Mouse (Mus musculus) limb, embryonic 12.5 days (tissue): Measurements from ENCODE around the gene Nqo2. TPM values are rescaled to one million over a fixed set of nuclear protein-coding genes. Genes with fewer than 3 reads are reported as not detected.

Experiments used
- ATAC-seq: fragments of 200-750 bp; cut with Nextera tagmentation; 2 replicates; pipeline ENCODE4 v1.8.0; 2017; ENCODE audit warnings: low read depth, moderate TSS enrichment; ENCODE audit not compliant: insufficient number of reproducible peaks, insufficient read depth, low FRiP score, low TSS enrichment
- H3K27ac ChIP-seq: fragments of 300-500 bp; sonication (generic); 2 replicates; pipeline ENCODE4 v1.5.1; 2016; ENCODE audit warnings: mild to moderate bottlenecking, moderate library complexity
- H3K27me3 ChIP-seq: fragments of 300-500 bp; sonication (generic); 2 replicates; pipeline ENCODE4 v1.6.1; 2016; ENCODE audit warnings: mild to moderate bottlenecking, moderate library complexity
- H3K36me3 ChIP-seq: fragments of 300-500 bp; sonication (generic); 2 replicates; pipeline ENCODE4 v1.6.1; 2016; ENCODE audit warnings: mild to moderate bottlenecking, moderate library complexity
- H3K4me1 ChIP-seq: fragments of 300-500 bp; sonication (generic); replicated peaks from 2 replicates; pipeline ENCODE4 v1.6.1; 2016
- H3K4me2 ChIP-seq: fragments of 300-500 bp; sonication (generic); 2 replicates; pipeline ENCODE4 v1.6.1; 2016; ENCODE audit warnings: mild to moderate bottlenecking, moderate library complexity
- H3K4me3 ChIP-seq: fragments of 300-500 bp; sonication (generic); replicated peaks from 2 replicates; pipeline ENCODE4 v1.5.1; 2016; ENCODE audit warnings: mild to moderate bottlenecking
- H3K9ac ChIP-seq: fragments of 300-500 bp; sonication (generic); replicated peaks from 2 replicates; pipeline ENCODE4 v1.6.1; 2016; ENCODE audit warnings: mild to moderate bottlenecking, moderate library complexity
- H3K9me3 ChIP-seq: fragments of 300-500 bp; sonication (generic); 2 replicates; pipeline ENCODE4 v1.6.1; 2016; ENCODE audit warnings: mild to moderate bottlenecking, moderate library complexity
- WGBS: fragments of 180-500 bp; shearing (Covaris S2); methylation state at CpG from one replicate; pipeline ENCODE4 v1.1.7; 2016; 5-methylcytosine and 5-hydroxymethylcytosine counted together
- polyA plus RNA-seq: library from polyadenylated mRNA; unstranded; fragments of >200 nt; fragmentation: Nextera tagmentation; extraction: Ambion mirVana; gene quantifications from 2 replicates; pipeline ENCODE4 v1.2.1, GENCODE M21; 2016

The Nqo2 gene
- polyA plus RNA-seq, 1 experiment from 2014 or later, result 14.1 TPM

DNA sequence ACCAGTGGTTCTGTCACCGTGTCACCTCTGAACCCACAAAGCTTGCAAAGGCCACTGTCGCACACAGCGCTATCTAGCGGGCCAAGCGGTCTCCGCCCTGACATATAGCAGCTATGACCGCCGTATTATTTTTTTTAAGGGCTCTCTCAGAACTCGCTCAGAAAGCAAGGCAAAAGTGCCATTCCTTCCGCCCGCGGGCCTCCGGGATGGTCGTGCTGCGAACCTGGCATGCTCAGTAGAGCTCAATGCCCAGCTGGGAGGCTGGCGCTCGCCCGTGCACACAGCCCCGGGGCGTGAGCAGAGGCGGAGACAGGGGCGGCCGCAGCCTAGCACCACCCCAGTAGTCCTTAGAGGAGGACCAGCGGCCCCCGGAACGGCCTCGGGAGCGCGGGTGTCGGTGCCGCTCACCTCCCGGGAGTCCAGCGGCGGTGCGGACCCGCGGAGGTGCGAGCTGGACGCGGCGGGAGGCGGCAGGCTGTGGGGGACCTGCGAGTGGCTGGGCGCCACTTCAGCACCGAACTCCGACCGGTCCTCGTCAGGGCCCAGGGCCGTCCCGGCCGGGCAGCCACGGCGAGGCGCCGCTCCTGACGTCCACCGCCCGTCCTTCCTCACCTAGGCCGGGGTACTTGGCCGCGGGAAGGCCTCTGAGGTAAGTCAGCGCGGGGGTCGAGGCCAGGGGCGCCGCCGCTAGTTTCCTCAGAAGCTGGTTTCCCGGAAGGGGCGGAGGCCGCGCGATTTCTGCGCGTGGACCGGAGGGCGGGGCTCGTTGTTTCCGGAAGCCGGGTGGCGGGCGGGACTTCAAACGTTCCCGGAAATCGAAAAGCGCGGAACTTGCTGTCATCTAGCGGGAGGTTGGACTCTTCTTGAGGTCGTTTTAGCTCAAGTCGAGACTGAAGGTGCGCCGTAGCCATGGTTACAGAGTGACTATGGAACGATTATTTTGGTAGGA, 37.8 kb downstream of the Nqo2 start, which contains the start of the genes Ripk1 and Serpinb6a:
Ripk1 (plus strand) TSS at position 306 of the 949 bp plus-strand sequence.
Serpinb6a (minus strand) TSS at position 737 of the 949 bp plus-strand sequence.
- Histone ChIP-seq H3K4me2 (peak within 1 kb of the TSS; percentile 81), H3K27me3 (no peaks in the 10 kb centered on the region), H3K27ac (peak within 1 kb of the TSS; percentile 92), H3K36me3 (no peaks in the 10 kb centered on the region), H3K9ac (peak within 1 kb of the TSS; percentile 78), H3K4me3 (peak within 1 kb of the TSS; percentile 97), H3K9me3 (no peaks in the 10 kb centered on the region), H3K4me1 (peaks cover 5% of the 10 kb centered on the region; the same call in 1 of the 2 replicates)
- under 1% methylated on average over 92 of the region's 92 CpGs for WGBS
- peak; percentile 97 for ATAC-seq

DNA sequence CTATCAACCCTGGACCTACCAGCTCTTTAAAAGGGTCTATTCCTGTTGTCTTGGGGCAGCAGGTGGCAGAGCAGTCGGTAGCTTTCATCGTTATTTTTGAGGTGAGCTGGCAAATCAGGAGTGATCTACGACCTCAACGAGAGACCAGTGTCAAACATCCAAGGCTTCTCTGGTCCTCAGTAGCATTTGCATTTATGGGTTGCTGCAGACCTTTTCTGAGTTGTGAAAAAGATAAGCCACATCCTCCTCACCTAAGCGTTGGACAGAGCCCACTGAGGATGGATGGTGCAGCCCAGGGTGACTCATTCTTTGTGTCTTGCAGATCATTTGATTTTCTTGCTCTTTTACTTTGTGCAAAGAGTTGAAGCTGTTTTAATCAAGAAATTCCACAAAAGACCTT, 38.6 kb downstream of the Nqo2 start:
- Histone ChIP-seq H3K4me3 (peak overlapping the region; percentile 97), H3K9ac (peak overlapping the region; percentile 50), H3K27me3 (no peaks in the 10 kb centered on the region), H3K4me1 (peaks cover 5% of the 10 kb centered on the region; the same call in 1 of the 2 replicates), H3K27ac (no peak overlapping the region), H3K9me3 (no peaks in the 10 kb centered on the region), H3K4me2 (peak overlapping the region; percentile 81), H3K36me3 (no peaks in the 10 kb centered on the region)
- no peak for ATAC-seq
- 8% methylated on average over 5 of the region's 5 CpGs for WGBS

DNA sequence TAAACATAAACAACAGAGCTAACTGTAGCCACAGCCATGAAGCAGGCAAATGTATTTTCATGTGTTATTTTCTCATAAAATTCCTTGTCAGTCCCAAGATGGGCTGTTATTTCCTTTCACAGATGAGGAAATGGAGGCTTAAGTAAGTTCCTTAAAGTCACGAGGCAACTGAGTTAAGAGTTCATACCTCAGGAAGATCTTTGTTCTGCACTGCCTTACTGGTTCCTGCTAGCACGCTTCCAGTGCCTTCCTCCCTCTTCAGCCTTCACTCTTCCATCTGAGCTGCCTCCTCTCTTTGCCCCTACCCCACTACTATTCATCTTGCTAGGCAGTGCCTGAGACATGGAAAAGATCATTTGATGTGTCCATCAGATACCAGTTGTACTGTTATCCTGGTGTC, 42.7 kb downstream of the Nqo2 start:
- H3K27ac ChIP-seq, result no peak overlapping the region
- no peak overlapping the region for H3K4me3 ChIP-seq
- H3K4me2 ChIP-seq, result no peak overlapping the region
- H3K9ac ChIP-seq, result no peak overlapping the region
- H3K9me3 ChIP-seq, result no peaks in the 10 kb centered on the region
- 69% methylated on average over 2 of the region's 2 CpGs for WGBS
- peaks cover 5% of the 10 kb centered on the region; the same call in 1 of the 2 replicates for H3K4me1 ChIP-seq
- H3K27me3 ChIP-seq, result no peaks in the 10 kb centered on the region
- peaks cover 14% of the 10 kb centered on the region for H3K36me3 ChIP-seq
- ATAC-seq, result no peak

DNA sequence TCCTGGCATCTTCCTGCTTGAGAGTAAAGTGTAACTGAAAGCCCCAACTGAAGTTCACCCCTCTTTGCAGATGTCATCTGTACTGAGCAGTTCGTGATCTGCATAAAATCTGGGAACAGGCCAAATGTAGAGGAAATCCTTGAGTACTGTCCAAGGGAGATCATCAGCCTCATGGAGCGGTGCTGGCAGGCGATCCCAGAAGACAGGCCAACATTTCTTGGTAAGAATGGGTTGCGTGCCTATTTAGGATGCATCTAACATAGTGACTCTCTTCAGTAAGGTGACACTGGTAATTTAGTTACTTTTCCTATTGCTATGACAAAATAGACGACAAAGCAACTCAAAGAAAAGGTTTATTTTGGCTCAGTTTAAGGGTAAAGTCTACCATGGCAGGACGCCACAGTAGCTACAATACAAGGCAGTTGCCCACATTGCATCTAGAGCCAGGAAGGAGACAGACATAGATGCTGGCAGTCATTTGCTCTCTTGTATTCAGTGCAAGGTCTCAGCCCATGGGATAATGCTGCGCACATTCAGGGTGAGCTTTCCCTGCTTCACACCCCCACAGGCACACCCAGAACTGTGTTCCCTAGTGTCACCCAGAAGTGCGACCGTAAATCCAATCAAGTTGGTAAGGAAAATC, 52.6 kb downstream of the Nqo2 start:
- Histone ChIP-seq H3K27me3 (no peaks in the 10 kb centered on the region), H3K36me3 (peaks cover 75% of the 10 kb centered on the region), H3K9ac (no peak overlapping the region), H3K4me1 (no peaks in the 10 kb centered on the region), H3K27ac (no peak overlapping the region), H3K9me3 (no peaks in the 10 kb centered on the region), H3K4me3 (no peak overlapping the region), H3K4me2 (no peak overlapping the region)
- ATAC-seq, result no peak
- WGBS, result 94% methylated on average over 9 of the region's 9 CpGs

DNA sequence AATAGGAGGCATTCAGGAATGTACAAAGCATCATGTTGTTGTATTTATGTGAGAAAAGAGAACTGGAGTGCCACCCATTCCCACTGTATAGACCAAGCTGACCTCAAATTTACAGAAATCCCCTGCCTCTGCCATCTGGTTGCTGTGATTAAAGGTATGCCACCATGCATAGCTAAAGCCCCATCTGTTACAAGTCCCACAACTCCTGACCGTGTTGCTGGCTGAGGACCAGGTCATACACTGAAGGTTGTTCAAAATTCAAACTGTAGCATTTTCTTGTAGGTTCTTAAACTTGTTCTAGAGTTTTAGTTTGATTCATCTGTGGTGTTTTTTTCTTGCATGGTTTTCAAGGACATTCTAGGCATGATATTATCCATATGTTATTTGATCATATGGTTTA, 54.0 kb downstream of the Nqo2 start:
- WGBS, result 85% methylated on average over 1 of the region's 1 CpGs
- Histone ChIP-seq H3K4me2 (no peak overlapping the region), H3K9ac (no peak overlapping the region), H3K36me3 (peaks cover 79% of the 10 kb centered on the region), H3K4me1 (no peaks in the 10 kb centered on the region), H3K4me3 (no peak overlapping the region), H3K27ac (no peak overlapping the region), H3K27me3 (no peaks in the 10 kb centered on the region), H3K9me3 (no peaks in the 10 kb centered on the region)
- ATAC-seq, result no peak

DNA sequence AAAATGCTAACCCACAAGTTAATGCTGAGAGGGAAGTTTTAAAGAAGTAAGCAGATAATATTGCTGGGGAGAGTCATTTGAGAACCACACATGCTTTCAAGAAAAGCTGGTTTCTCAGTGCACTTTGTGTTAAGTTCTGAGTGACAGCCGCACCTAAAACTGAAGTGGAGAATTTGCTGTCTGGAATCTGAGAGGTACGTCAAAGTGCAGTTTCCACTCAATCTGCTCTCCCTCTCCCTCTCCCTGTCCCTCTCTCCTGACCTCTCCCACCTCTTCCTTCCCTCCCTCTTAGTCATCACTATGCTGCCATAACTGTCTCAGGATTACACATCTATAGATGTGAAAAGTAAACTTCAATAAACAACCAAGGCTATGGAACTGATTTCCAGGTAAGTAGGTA, 57.5 kb downstream of the Nqo2 start:
- 93% methylated on average over 2 of the region's 2 CpGs for WGBS
- H3K9ac ChIP-seq, result no peak overlapping the region
- H3K27me3 ChIP-seq, result no peaks in the 10 kb centered on the region
- no peaks in the 10 kb centered on the region for H3K4me1 ChIP-seq
- H3K4me2 ChIP-seq, result no peak overlapping the region
- H3K9me3 ChIP-seq, result no peaks in the 10 kb centered on the region
- no peak overlapping the region for H3K27ac ChIP-seq
- peaks cover 55% of the 10 kb centered on the region for H3K36me3 ChIP-seq
- no peak for ATAC-seq
- no peak overlapping the region for H3K4me3 ChIP-seq

DNA sequence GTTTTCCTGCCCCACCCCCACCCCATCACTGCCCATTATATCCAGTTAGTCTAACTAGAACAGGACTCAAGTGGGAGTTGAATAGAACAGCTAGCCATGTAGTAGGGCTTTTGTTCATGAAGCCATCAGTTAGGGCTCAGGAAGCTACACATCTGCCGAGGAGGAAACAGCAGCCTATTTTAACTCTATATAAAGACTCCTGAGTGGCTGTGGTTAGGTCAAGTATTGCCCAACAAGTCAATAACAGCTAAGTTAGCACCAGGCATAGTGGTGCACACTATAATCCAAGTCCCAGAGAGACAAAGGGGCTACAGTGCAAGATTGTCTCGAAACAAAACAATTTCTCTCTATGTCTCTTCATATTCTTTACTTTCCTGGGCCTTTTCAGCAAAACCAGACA, 67.6 kb downstream of the Nqo2 start:
- Histone ChIP-seq H3K9me3 (no peaks in the 10 kb centered on the region), H3K27me3 (no peaks in the 10 kb centered on the region), H3K36me3 (peaks cover 52% of the 10 kb centered on the region), H3K9ac (no peak overlapping the region), H3K4me2 (no peak overlapping the region), H3K4me3 (no peak overlapping the region), H3K27ac (no peak overlapping the region), H3K4me1 (peaks cover under 1% of the 10 kb centered on the region; the same call in 1 of the 2 replicates)
- WGBS, result 93% methylated on average over 2 of the region's 2 CpGs
- no peak for ATAC-seq

DNA sequence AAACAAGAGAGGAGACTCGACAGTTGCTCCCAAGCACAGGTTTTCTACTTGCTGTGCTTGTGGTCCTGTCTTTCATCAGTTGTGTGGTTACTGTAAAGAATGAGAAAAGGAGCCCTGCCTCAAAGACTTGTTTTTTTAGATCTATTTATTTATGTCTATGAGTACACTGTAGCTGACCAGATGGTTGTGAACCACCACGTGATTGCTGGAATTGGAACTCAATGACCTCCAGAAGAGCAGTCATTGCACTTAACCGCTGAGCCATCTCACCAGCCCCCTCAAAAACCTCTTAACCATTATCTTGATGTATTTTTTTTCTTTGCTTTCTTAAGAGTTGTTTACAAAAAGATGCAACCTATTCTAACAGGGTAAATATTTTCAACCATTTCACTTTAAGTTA, 70.9 kb downstream of the Nqo2 start:
- Histone ChIP-seq H3K4me3 (no peak overlapping the region), H3K9ac (no peak overlapping the region), H3K27ac (no peak overlapping the region), H3K4me2 (no peak overlapping the region), H3K36me3 (peaks cover 26% of the 10 kb centered on the region; the same call in 1 of the 2 replicates), H3K27me3 (no peaks in the 10 kb centered on the region), H3K4me1 (peaks cover 11% of the 10 kb centered on the region), H3K9me3 (no peaks in the 10 kb centered on the region)
- ATAC-seq, result no peak
- 87% methylated on average over 3 of the region's 3 CpGs for WGBS

DNA sequence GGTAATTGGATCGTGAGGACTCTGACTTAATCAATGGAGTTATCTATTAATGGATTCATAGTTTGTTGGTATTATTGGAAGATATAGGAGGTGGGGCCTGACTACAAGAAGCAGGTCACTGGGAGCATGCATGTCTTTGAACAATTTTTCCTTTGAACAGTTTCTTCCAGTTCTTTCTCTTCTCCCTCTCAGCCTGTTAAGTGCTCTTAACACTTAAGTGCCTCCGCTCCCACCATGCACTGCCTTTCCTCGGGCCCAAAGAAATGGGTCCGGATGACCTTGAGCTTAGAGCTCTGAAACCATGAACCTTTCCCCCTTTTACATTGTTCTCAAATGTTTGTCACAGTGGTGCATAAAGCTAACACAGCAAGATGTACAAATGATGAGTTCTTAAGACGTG, 72.2 kb downstream of the Nqo2 start:
- H3K4me3 ChIP-seq, result no peak overlapping the region
- no peak overlapping the region for H3K9ac ChIP-seq
- no peaks in the 10 kb centered on the region for H3K9me3 ChIP-seq
- ATAC-seq, result no peak
- H3K4me2 ChIP-seq, result 0 out of 2 replicates have a peak overlapping the region, but pooled peaks have one; percentile 72
- 84% methylated on average over 5 of the region's 5 CpGs for WGBS
- H3K4me1 ChIP-seq, result peaks cover 11% of the 10 kb centered on the region
- H3K36me3 ChIP-seq, result peaks cover 15% of the 10 kb centered on the region; the same call in 1 of the 2 replicates
- no peak overlapping the region; the same call in 1 of the 2 replicates for H3K27ac ChIP-seq
- H3K27me3 ChIP-seq, result no peaks in the 10 kb centered on the region

DNA sequence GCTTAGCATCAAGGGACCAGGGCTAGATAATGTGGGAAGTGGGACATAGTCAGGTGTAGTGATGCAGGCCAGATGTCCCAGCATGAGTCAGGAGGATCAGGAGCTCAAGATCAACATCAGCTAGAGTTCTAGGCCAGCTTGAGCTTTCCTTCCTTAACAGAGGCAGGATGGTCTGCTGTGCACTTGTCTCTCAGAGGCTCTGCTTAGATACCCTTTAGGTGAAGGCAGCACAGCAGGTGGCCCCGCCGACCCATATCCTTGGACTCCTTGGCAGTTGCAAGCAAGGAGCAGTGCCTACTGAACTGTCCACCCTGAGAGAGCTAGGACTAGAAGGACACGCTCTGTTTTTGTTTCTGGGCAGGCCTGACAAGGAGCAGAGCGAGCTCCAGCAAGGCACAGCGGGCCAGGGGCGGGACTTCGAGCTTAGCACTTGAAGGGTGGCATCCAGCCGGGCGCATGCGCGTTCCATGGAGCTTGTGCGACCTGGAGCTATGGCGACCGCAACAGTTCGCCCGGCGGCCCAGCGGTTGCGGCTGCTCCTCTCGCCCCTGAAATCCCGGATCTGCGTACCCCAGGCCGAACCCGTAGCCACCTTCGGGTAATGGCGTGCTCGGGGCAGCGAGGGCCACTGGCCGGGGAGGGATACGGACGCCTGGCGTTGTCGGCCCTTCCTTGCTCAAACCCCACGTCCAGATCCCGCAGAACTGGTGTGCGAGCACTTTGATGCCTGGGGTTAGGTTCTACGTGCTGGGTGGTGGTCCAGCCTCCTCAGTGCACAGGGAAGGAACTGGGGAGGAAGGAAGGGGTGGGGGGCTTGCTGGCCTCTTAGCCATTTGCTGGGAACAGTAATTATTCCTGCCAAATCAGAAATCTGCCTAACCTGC, 72.9 kb downstream of the Nqo2 start, which contains the start of gene Bphl:
Bphl (plus strand) TSS at position 426 of the 884 bp plus-strand sequence.
- H3K4me1 ChIP-seq, result peaks cover 11% of the 10 kb centered on the region
- peak within 1 kb of the TSS; percentile 90 for H3K9ac ChIP-seq
- WGBS, result 1% methylated on average over 37 of the region's 37 CpGs
- H3K4me3 ChIP-seq, result peak within 1 kb of the TSS; percentile 71
- no peaks in the 10 kb centered on the region for H3K27me3 ChIP-seq
- no peaks in the 10 kb centered on the region for H3K9me3 ChIP-seq
- H3K27ac ChIP-seq, result peak within 1 kb of the TSS; percentile 86
- H3K36me3 ChIP-seq, result peaks cover 14% of the 10 kb centered on the region; the same call in 1 of the 2 replicates
- peak within 1 kb of the TSS; percentile 72 for H3K4me2 ChIP-seq
- peak; percentile 81 for ATAC-seq
